Mouse (Mus musculus) common myeloid progenitor, adult 5-6 weeks (primary cell): Measurements from ENCODE around the gene Dcaf11. TPM values are rescaled to one million over a fixed set of nuclear protein-coding genes. Genes with fewer than 3 reads are reported as not detected.

Experiments
- ATAC-seq: replicated peaks from 2 replicates; pipeline ENCODE4 v1.8.0; 2016; ENCODE audit warnings: low read depth, mild to moderate bottlenecking, moderate TSS enrichment, inconsistent platforms; ENCODE audit not compliant: poor library complexity, severe bottlenecking
- total RNA-seq: library from RNA; stranded (forward); fragments of 200-1000, 187-1606 nt; gene quantifications from 2 replicates; pipeline ENCODE4 v1.2.3, GENCODE M21; 2017

The Dcaf11 gene
- total RNA-seq: 41.6 and 79.5 TPM in 2 replicates

GRCm38 (mm10) chr14:55559799-55560201 is at the start of gene Dcaf11:
TSS of gene Dcaf11 (plus strand) at chr14:55560006.
- ATAC-seq: peak; percentile 52

GRCm38 (mm10) chr14:55510125-55510731 is 49.6 kb upstream of the Dcaf11 start, which contains the start of gene Cpne6:
TSS of gene Cpne6 (plus strand) at chr14:55510445.
- ATAC-seq: no peak

DNA sequence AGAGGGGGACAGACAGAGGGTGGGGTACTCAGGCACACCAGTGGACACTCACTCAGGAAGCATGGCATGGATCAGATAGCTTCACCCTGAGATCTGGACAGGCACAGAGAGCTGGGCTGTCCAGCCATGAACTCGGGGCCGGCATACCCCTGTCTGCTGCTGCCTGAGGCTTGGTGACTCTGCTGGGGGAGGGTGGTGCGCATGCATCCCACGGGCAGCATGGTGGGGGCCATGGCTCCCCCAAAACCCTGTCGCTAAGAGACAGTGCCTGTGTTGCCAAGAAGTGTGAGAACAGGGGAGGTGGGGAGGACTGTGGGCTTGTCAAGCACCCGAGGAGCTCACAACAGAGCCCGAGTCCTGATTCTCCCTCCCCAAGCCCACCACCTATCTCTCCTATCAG is 48.8 kb upstream of the Dcaf11 start:
- ATAC-seq: no peak

- no peak for ATAC-seq
Measured at GRCm38 (mm10) chr14:55513927-55514326, 45.9 kb upstream of the Dcaf11 start.

DNA sequence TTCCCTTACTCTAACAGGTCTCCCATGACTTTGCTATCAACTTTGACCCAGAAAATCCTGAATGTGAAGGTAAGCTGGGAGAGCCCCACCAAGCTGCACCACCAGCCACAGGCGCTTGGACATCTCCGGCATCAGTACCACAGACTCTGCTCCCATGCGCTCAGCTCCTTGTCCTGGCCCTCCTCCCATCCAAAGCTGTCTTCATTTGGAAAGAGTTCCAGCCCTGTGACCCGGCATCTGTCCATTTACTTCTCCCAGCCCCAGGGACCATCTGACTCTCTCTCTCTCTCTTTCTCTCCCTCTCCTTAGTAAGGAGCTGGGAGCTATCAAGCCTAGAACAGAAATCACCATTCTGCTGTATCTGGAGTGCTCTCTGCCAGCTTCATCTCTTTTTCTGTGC is 44.0 kb upstream of the Dcaf11 start:
- no peak for ATAC-seq

- ATAC-seq: no peak
Measured at GRCm38 (mm10) chr14:55518897-55519296, 40.9 kb upstream of the Dcaf11 start.

DNA sequence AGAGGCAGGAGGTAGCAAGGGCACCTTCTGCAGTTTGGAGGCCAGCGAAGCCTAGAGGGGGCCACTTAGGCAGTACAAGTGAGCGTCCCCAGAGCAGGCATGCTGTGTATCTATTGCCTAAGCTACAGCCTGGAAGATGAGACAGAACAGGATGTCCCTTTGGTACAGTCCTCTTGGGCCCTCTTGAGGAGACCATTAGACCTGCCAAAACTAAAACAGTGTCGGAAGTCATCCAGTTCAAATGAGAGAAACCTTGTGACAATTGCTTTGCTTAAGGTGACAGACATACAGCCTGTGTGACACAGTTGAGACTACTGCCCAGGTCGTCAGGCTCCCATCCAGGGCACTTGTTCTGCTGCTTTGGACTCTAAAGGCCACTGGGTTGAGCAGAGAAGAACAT is 40.2 kb upstream of the Dcaf11 start:
- no peak for ATAC-seq

DNA sequence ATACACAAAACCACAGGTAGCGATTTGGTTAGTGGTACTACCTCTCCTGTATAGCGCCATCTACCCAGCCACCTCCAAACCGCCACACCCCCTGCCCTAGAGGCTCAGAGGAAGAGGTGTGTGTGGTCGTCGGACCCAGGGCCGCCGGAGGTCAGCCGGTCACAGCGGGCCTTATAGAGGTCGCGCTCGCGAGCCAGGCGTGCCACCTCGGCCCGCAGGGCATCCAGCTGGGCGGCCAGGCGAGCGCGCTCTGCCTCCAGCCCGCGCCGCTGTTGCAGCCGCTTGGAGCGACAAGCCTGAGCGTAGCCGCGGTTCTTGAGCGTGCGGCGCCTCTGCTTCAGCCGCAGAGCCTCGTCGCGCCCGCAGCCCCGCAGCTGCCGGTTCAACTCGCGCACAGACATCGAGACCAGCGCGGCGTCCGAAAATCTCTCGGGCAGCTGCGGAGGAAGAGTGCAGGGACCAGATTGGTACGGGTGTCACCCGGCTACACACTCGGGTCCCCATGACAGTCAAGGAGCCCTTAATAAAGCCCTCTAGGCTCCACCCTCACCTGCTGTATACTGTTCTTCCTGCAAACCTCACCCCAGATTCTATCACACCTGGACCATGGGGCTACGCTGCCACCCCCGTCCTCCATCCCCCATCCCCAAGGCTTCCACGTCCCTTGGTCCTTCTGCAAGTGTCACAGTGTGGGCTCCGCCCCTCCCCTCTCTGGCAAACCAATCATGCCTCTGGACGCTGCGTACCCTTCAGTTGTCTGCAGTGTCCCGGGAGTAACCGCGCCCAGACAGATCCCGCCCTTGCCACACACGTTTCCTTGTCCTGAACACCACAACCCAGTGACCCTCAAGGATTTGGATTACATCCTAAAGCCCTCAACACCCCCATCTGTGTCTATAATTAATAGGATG is 39.1 kb upstream of the Dcaf11 start:
- ATAC-seq: peak; percentile 45; the same call in 1 of the 2 replicates

GRCm38 (mm10) chr14:55524062-55524461 is 35.7 kb upstream of the Dcaf11 start:
- no peak for ATAC-seq

- no peak for ATAC-seq
Measured at GRCm38 (mm10) chr14:55524785-55525184, 35.0 kb upstream of the Dcaf11 start, which contains the start of gene Nrl. TSS of gene Nrl (minus strand) at chr14:55524981.

DNA sequence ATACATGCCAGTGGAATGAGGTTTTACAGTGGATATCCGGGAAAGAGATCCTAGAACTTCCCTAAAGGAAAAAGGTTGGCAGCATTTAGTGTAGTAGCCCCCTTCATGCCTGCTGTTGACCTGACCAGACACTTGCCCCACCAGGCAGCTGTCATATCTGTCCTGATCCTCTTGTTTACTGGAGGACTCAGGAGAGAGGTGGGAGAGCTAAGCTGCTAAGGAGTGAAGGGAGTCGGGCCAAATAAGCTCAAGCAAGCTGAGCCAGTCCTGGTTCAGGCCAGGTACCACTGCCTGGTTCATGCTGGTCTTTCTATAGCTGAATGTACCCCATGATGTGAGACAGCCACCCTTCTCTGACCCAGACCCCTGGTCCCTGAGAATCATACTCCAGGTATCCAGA is 33.1 kb upstream of the Dcaf11 start:
- ATAC-seq: no peak

DNA sequence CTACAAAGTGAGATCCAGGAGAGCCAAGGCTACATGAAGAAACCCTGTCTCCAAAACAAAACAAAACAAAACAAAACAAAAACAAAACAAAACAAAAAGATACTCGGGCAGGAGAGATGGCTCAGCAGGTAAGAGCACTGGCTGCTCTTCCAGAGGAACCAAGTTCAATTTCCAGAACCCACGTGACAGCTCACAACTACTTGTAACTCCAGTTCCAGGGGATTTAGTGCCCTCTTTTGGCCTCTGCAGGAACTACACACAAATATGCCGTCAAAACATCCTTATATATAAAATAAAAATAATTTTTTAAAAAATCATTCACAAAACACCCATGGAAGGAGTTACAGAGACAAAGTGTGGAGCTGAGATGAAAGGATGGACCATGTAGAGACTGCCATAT is 31.9 kb upstream of the Dcaf11 start:
- peak; percentile 76; the same call in 1 of the 2 replicates for ATAC-seq

DNA sequence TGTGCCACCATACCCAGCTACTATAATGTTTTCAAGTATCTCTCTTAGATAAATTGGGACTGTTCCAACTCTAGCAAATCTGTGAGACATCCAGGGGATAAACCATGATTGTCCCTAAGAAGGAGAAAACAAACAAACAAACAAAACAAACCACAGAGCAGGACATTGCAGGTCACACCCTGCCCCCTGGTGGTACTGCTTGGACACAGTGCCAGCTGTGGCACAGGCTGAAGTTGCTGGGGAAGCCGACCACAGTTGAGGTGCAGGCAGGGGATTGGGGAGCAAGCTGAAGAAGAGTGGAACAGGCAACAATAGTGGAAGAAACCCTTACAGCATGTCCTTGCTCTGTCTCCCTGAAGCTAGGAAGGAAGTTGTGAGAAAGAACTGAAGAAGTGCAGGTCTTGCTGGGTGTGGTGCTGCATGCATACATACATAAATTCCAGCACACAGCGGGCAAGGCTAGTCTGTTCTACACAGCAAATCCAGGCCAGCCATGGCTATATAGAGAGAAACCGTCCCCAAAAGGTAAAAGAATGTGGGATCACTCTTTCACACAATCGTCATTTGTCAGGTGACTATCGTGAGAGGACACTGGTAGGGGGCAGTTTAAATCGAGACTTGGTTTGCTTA is 23.6 kb upstream of the Dcaf11 start:
- ATAC-seq: peak; percentile 30; the same call in 1 of the 2 replicates

DNA sequence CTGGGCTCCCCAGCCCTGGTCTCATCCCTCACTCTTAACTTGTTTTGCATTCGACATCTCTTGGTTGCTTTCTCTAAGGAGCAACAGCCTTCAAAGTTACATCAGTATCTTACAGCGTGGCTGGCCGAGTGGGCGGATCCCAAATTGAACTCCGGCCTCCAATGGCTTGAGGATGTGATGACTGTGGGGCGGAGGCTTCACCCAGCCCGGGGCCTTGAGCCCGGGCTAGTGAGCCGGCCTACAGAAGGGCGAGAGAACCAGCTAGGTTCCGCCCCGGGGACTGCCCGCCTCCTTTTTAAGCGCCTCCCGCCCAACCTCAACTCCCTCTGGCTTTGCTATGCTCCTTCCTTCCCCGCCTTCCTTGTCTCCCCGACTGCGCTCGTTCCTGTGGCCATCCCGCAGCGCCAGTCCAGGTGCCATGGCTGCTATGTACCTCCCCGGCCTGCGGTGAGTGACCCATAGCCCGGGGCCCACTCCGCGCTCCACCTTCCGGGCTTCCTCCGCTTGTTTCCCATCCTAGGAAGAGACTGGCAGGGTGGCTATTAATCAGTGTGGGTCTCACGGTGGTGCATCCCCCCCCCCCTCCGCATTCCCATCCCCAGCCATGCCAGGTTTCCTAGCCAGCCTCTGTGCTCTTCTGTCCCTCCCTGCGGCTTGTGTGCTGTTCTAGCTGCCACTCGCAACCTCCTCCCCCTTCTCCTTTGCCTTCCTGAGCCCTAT is 19.6 kb upstream of the Dcaf11 start, which contains the start of gene Pck2:
TSS of gene Pck2 (plus strand) at position 200 of the 720 bp plus-strand sequence.
- peak; percentile 93 for ATAC-seq

GRCm38 (mm10) chr14:55540787-55541321 is 19.0 kb upstream of the Dcaf11 start:
- peak; percentile 47 for ATAC-seq

- ATAC-seq: no peak
Measured at GRCm38 (mm10) chr14:55542268-55542667, 17.5 kb upstream of the Dcaf11 start.

- no peak for ATAC-seq
Measured at GRCm38 (mm10) chr14:55544334-55544733, 15.5 kb upstream of the Dcaf11 start.

DNA sequence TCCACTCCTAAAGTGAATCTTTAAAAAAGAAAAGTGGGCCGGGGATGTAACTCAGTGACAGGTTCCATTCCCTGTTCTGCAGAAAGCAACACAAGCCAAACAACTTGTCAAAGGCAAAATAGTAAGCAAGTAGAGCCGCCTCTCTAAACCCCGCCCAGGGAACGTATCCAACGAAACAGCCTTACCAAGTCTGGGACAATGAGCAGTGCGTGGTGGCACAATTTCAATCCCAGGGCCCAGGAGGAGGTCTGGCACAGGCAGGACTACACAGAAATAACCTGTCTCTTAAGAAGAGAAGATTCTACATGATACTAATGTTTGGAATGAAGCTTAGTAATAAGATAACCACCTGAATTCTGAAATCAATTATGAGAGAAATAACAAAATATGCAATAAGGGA is 9.6 kb upstream of the Dcaf11 start:
- ATAC-seq: no peak

DNA sequence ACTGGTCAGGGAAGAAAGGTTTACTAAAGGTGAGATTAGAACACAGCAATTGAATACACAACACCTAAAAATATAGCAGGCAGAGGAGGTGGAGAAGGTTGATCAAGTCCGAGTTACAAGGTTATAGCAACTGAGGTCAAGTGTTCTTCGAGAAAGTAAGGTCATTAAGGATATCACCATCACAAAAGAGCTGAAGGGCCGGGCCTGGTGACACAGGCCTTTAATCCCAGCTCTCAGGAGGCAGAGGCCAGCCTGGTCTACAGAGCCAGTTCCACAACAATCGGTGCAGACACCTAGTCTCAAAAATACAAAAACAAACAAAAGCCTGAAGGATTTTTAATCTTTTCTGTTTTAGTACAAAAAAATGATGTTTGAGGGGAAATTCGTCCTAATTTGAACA is 8.5 kb upstream of the Dcaf11 start:
- ATAC-seq: no peak

GRCm38 (mm10) chr14:55551794-55552193 is 8.0 kb upstream of the Dcaf11 start:
- no peak for ATAC-seq
